Mouse (Mus musculus): Measurements from ENCODE around the gene Agap2. TPM values are rescaled to one million over a fixed set of nuclear protein-coding genes. Genes with fewer than 3 reads are reported as not detected.

The Agap2 gene
- total RNA-seq, 2 experiments from 2014 or later, result 3.6 to 4.1 TPM

GRCm38 (mm10) chr10:127075651-127076050 lies 567 bp downstream of the Agap2 start:
- no peak for DNase-seq (ENCODE audit: low spot score in 2 of 2)

- DNase-seq (ENCODE audit: low spot score in 2 of 2), result no peak
Observed at GRCm38 (mm10) chr10:127076082-127076481, 998 bp downstream of the Agap2 start.

GRCm38 (mm10) chr10:127077515-127077914 lies 2.4 kb downstream of the Agap2 start:
- DNase-seq (ENCODE audit: low spot score in 2 of 2), result no peak

GRCm38 (mm10) chr10:127078001-127078676 lies 3.1 kb downstream of the Agap2 start:
- DNase-seq (ENCODE audit: low spot score in 2 of 2), result no peak

- DNase-seq (ENCODE audit: low spot score in 2 of 2), result no peak
Observed at GRCm38 (mm10) chr10:127078677-127079575, 3.8 kb downstream of the Agap2 start.

GRCm38 (mm10) chr10:127079665-127080391 lies 4.7 kb downstream of the Agap2 start:
- DNase-seq (ENCODE audit: low spot score in 2 of 2), result no peak

GRCm38 (mm10) chr10:127080901-127081780 lies 6.1 kb downstream of the Agap2 start:
- DNase-seq (ENCODE audit: low spot score in 2 of 2), result no peak

- no peak for DNase-seq (ENCODE audit: low spot score in 2 of 2)
Observed at GRCm38 (mm10) chr10:127081996-127082620, 7.0 kb downstream of the Agap2 start.

GRCm38 (mm10) chr10:127083292-127083914 lies 8.3 kb downstream of the Agap2 start:
- DNase-seq (ENCODE audit: low spot score in 2 of 2), result no peak

- DNase-seq (ENCODE audit: low spot score in 2 of 2), result no peak
Observed at GRCm38 (mm10) chr10:127083915-127084306, 8.8 kb downstream of the Agap2 start.

GRCm38 (mm10) chr10:127085052-127085451 lies 10.0 kb downstream of the Agap2 start:
- no peak for DNase-seq (ENCODE audit: low spot score in 2 of 2)

GRCm38 (mm10) chr10:127085633-127086032 lies 10.5 kb downstream of the Agap2 start:
- DNase-seq (ENCODE audit: low spot score in 2 of 2), result no peak

GRCm38 (mm10) chr10:127090560-127091411 lies 15.7 kb downstream of the Agap2 start:
- DNase-seq (ENCODE audit: low spot score in 2 of 2), result no peak

GRCm38 (mm10) chr10:127091507-127092396 lies 16.7 kb downstream of the Agap2 start:
- DNase-seq (ENCODE audit: low spot score in 2 of 2), result no peak

GRCm38 (mm10) chr10:127092742-127093141 lies 17.7 kb downstream of the Agap2 start:
- DNase-seq (ENCODE audit: low spot score in 2 of 2), result no peak

- DNase-seq (ENCODE audit: low spot score in 2 of 2), result no peak
Observed at GRCm38 (mm10) chr10:127094382-127094802, 19.3 kb downstream of the Agap2 start.

GRCm38 (mm10) chr10:127098514-127098913 lies 23.4 kb downstream of the Agap2 start:
- DNase-seq (ENCODE audit: low spot score in 2 of 2), result no peak

- DNase-seq (ENCODE audit: low spot score in 2 of 2), result no peak
Observed at GRCm38 (mm10) chr10:127099191-127099590, 24.1 kb downstream of the Agap2 start.

All from adrenal gland, postnatal 4 days (tissue).